Mouse (Mus musculus) liver, embryonic 14.5 days (tissue): ENCODE measurements around the gene Ang.

Source experiments
- CTCF ChIP-seq: IDR thresholded peaks from 2 replicates; pipeline ENCODE4 v1.5.1; 2016; ENCODE audit warnings: antibody characterized with exemption, low read depth, control low read depth
- EP300 ChIP-seq: IDR thresholded peaks from 2 replicates; pipeline ENCODE4 v1.6.1; 2016; ENCODE audit warnings: antibody characterized with exemption, low read depth

GRCm38 (mm10) chr14:51150206-51150831 is 59.4 kb downstream of the Ang start:
- TF ChIP-seq EP300 (peak; percentile 83), CTCF (no peak)
